In the genomic region with DNA sequence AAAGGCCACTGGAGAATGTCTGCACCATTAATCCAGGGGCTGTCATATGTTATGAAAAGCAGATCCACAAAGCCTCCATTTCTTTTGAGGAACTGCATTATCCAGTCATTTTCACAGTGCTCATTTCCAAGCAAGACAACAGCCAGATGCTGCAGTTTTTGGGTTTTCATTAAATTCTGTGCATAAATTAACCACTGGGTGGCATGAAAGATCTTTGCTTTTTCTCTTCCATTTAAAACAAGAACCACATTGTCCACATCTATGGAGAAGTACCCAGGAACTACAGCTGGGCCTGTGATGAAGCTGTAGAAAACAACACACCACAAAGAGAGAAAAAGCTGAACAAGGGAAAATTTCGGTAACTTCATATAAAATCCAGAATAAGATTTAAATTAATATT, we compare ENCODE assay signal across 11 mouse cellular contexts.
"Had no signal": no experiment of that assay in that cellular context is flagged by ENCODE, and none has a peak within 500 bp of the region (broad histone marks: within the 10 kb centered on the region; RNA-seq: fewer than 3 reads in every experiment).

No protein-coding gene starts in this region.

- H3K4me1 ChIP-seq: stomach, embryonic 15.5 days had no signal

- H3K27me3 ChIP-seq: limb, embryonic 13.5 days; midbrain, embryonic 13.5 days; stomach, embryonic 15.5 days had no signal

- ATAC-seq: midbrain, embryonic 13.5 days had no signal

- H3K9ac ChIP-seq: limb, embryonic 13.5 days; liver, embryonic 14.5 days; midbrain, embryonic 13.5 days; stomach, embryonic 15.5 days had no signal

- H3K4me3 ChIP-seq: limb, embryonic 13.5 days; midbrain, embryonic 13.5 days; stomach, embryonic 15.5 days had no signal

- DNase-seq: kidney, adult 8-10 months; kidney, postnatal 10 days; kidney, postnatal 4 days; lung, adult 18-20 months; lung, postnatal 14 days; right cerebral cortex, postnatal 14 days; thymus, postnatal 36 days had no signal

- H3K27ac ChIP-seq: limb, embryonic 13.5 days; liver, embryonic 14.5 days; midbrain, embryonic 13.5 days; stomach, embryonic 15.5 days had no signal
